Mouse (Mus musculus) heart, embryonic 15.5 days (tissue): ENCODE results near the gene Prrc2a. TPM values are rescaled to one million over a fixed set of nuclear protein-coding genes. Genes with fewer than 3 reads are reported as not detected.
A peak's percentile ranks its signal among the peaks of the same experiment; 100 is the strongest.

Experiments used
- ATAC-seq: fragments of 200-750 bp; cut with Nextera tagmentation; replicated peaks from 2 replicates; pipeline ENCODE4 v1.8.0; 2017; ENCODE audit warnings: low read depth, moderate TSS enrichment; ENCODE audit not compliant: insufficient number of reproducible peaks, insufficient read depth, low FRiP score
- H3K27ac ChIP-seq: fragments of 300-500 bp; sonication (generic); 2 replicates; pipeline ENCODE4 v1.5.1; 2015; ENCODE audit warnings: mild to moderate bottlenecking, inconsistent platforms
- H3K27me3 ChIP-seq: fragments of 300-500 bp; sonication (generic); 2 replicates; pipeline ENCODE4 v1.6.1; 2015; ENCODE audit warnings: inconsistent platforms
- H3K36me3 ChIP-seq: fragments of 300-500 bp; sonication (generic); 2 replicates; pipeline ENCODE4 v1.6.1; 2015; ENCODE audit warnings: mild to moderate bottlenecking, inconsistent platforms
- H3K4me1 ChIP-seq: fragments of 300-500 bp; sonication (generic); replicated peaks from 2 replicates; pipeline ENCODE4 v1.6.1; 2015; ENCODE audit warnings: inconsistent platforms
- H3K4me2 ChIP-seq: fragments of 300-500 bp; sonication (generic); 2 replicates; pipeline ENCODE4 v1.6.1; 2015; ENCODE audit warnings: inconsistent platforms, mild to moderate bottlenecking, moderate library complexity
- H3K4me3 ChIP-seq: fragments of 300-500 bp; sonication (generic); 2 replicates; pipeline ENCODE4 v1.5.1; 2015; ENCODE audit warnings: mild to moderate bottlenecking, inconsistent platforms
- H3K9ac ChIP-seq: fragments of 300-500 bp; sonication (generic); 2 replicates; pipeline ENCODE4 v1.6.1; 2015; ENCODE audit warnings: mild to moderate bottlenecking, inconsistent platforms
- H3K9me3 ChIP-seq: fragments of 300-500 bp; sonication (generic); replicated peaks from 2 replicates; pipeline ENCODE4 v1.6.1; 2016; ENCODE audit warnings: inconsistent platforms
- WGBS: fragments of 180-500 bp; shearing (Covaris S2); methylation state at CpG from one replicate; pipeline ENCODE4 v1.1.7; 2015; ENCODE audit warnings: mixed read lengths; 5-methylcytosine and 5-hydroxymethylcytosine counted together
- polyA plus RNA-seq: library from polyadenylated mRNA; unstranded; fragments of >200 nt; fragmentation: Nextera tagmentation; extraction: Ambion mirVana; gene quantifications from 2 replicates; pipeline ENCODE4 v1.2.1, GENCODE M21; 2015

Prrc2a gene
- polyA plus RNA-seq, 1 experiment from 2014 or later: 95.1 TPM

GRCm38 (mm10) chr17:35198946-35199345, 34.2 kb upstream of the Prrc2a start:
- Histone ChIP-seq H3K27me3 (peaks cover 89% of the 10 kb centered on the region), H3K36me3 (no peaks in the 10 kb centered on the region), H3K4me1 (peaks cover 21% of the 10 kb centered on the region), H3K9ac (no peak overlapping the region), H3K9me3 (no peaks in the 10 kb centered on the region), H3K27ac (no peak overlapping the region), H3K4me2 (no peak overlapping the region), H3K4me3 (no peak overlapping the region)
- no peak for ATAC-seq
- 42% methylated on average over 8 of the region's 8 CpGs for WGBS

- Histone ChIP-seq H3K4me2 (no peak overlapping the region), H3K9ac (no peak overlapping the region), H3K4me1 (peaks cover 21% of the 10 kb centered on the region), H3K9me3 (no peaks in the 10 kb centered on the region), H3K36me3 (no peaks in the 10 kb centered on the region), H3K27me3 (peaks cover 86% of the 10 kb centered on the region), H3K27ac (no peak overlapping the region), H3K4me3 (no peak overlapping the region)
- 55% methylated on average over 7 of the region's 7 CpGs for WGBS
- no peak for ATAC-seq
Observed at GRCm38 (mm10) chr17:35198029-35198428, 33.3 kb upstream of the Prrc2a start.

- H3K36me3 ChIP-seq: no peaks in the 10 kb centered on the region
- H3K9me3 ChIP-seq: no peaks in the 10 kb centered on the region
- peaks cover 21% of the 10 kb centered on the region for H3K4me1 ChIP-seq
- no peak overlapping the region for H3K4me2 ChIP-seq
- peaks cover 77% of the 10 kb centered on the region for H3K27me3 ChIP-seq
- 28% methylated on average over 6 of the region's 6 CpGs for WGBS
- H3K9ac ChIP-seq: no peak overlapping the region
- H3K27ac ChIP-seq: no peak overlapping the region
- no peak for ATAC-seq
- H3K4me3 ChIP-seq: no peak overlapping the region
Observed at GRCm38 (mm10) chr17:35197126-35197525, 32.4 kb upstream of the Prrc2a start.

GRCm38 (mm10) chr17:35196321-35196641, 31.6 kb upstream of the Prrc2a start:
- peaks cover 18% of the 10 kb centered on the region for H3K4me1 ChIP-seq
- H3K9me3 ChIP-seq: no peaks in the 10 kb centered on the region
- H3K36me3 ChIP-seq: no peaks in the 10 kb centered on the region
- no peak overlapping the region for H3K27ac ChIP-seq
- peaks cover 68% of the 10 kb centered on the region for H3K27me3 ChIP-seq
- ATAC-seq: no peak
- peak overlapping the region; percentile 57 for H3K4me3 ChIP-seq
- WGBS: 27% methylated on average over 9 of the region's 9 CpGs
- H3K4me2 ChIP-seq: peak overlapping the region; percentile 92
- H3K9ac ChIP-seq: peak overlapping the region; percentile 56

- WGBS: 1% methylated on average over 66 of the region's 66 CpGs
Observed at GRCm38 (mm10) chr17:35195631-35196320, 31.1 kb upstream of the Prrc2a start.

GRCm38 (mm10) chr17:35194844-35195630, 30.3 kb upstream of the Prrc2a start:
- peaks cover 57% of the 10 kb centered on the region for H3K27me3 ChIP-seq
- H3K4me2 ChIP-seq: peak overlapping the region; percentile 92
- peaks cover 18% of the 10 kb centered on the region for H3K4me1 ChIP-seq
- H3K4me3 ChIP-seq: peak overlapping the region; percentile 57
- H3K27ac ChIP-seq: no peak overlapping the region
- H3K9ac ChIP-seq: peak overlapping the region; percentile 56
- 29% methylated on average over 19 of the region's 19 CpGs for WGBS
- H3K36me3 ChIP-seq: no peaks in the 10 kb centered on the region
- ATAC-seq: 0 out of 2 replicates have a peak, but pooled peaks have one; percentile 20
- no peaks in the 10 kb centered on the region for H3K9me3 ChIP-seq

More at GRCm38 (mm10) chr17:35195631-35196320, 31.1 kb upstream of the Prrc2a start:
- ATAC-seq: peak; percentile 85
- H3K4me2 ChIP-seq: peak overlapping the region; percentile 92
- H3K4me1 ChIP-seq: peaks cover 18% of the 10 kb centered on the region
- no peaks in the 10 kb centered on the region for H3K9me3 ChIP-seq
- no peak overlapping the region for H3K27ac ChIP-seq
- H3K27me3 ChIP-seq: peaks cover 64% of the 10 kb centered on the region
- peak overlapping the region; percentile 57 for H3K4me3 ChIP-seq
- H3K9ac ChIP-seq: peak overlapping the region; percentile 56
- no peaks in the 10 kb centered on the region for H3K36me3 ChIP-seq

GRCm38 (mm10) chr17:35193881-35194843, 29.5 kb upstream of the Prrc2a start, which contains the start of gene Ltb:
Gene Ltb, plus strand, starts transcription at chr17:35194439.
- Histone ChIP-seq H3K27me3 (peaks cover 50% of the 10 kb centered on the region), H3K4me1 (peaks cover 18% of the 10 kb centered on the region), H3K36me3 (no peaks in the 10 kb centered on the region), H3K4me3 (peak within 1 kb of the TSS; percentile 57; the same call in 1 of the 2 replicates), H3K9ac (no peak within 1 kb of the TSS), H3K9me3 (no peaks in the 10 kb centered on the region), H3K27ac (no peak within 1 kb of the TSS), H3K4me2 (peak within 1 kb of the TSS; percentile 92)
- 0 out of 2 replicates have a peak, but pooled peaks have one; percentile 15 for ATAC-seq
- 43% methylated on average over 28 of the region's 28 CpGs for WGBS

GRCm38 (mm10) chr17:35192924-35193323, 28.2 kb upstream of the Prrc2a start:
- H3K9me3 ChIP-seq: no peaks in the 10 kb centered on the region
- ATAC-seq: no peak
- H3K9ac ChIP-seq: no peak overlapping the region
- H3K36me3 ChIP-seq: no peaks in the 10 kb centered on the region
- 71% methylated on average over 5 of the region's 5 CpGs for WGBS
- no peak overlapping the region for H3K27ac ChIP-seq
- H3K4me3 ChIP-seq: no peak overlapping the region
- peaks cover 40% of the 10 kb centered on the region for H3K27me3 ChIP-seq
- H3K4me1 ChIP-seq: peaks cover 18% of the 10 kb centered on the region
- H3K4me2 ChIP-seq: no peak overlapping the region

GRCm38 (mm10) chr17:35191723-35192122, 27.0 kb upstream of the Prrc2a start:
- H3K27me3 ChIP-seq: peaks cover 33% of the 10 kb centered on the region
- 64% methylated on average over 2 of the region's 2 CpGs for WGBS
- no peaks in the 10 kb centered on the region for H3K9me3 ChIP-seq
- H3K36me3 ChIP-seq: no peaks in the 10 kb centered on the region
- no peak overlapping the region for H3K4me3 ChIP-seq
- H3K4me1 ChIP-seq: peaks cover 18% of the 10 kb centered on the region
- H3K27ac ChIP-seq: no peak overlapping the region
- H3K4me2 ChIP-seq: no peak overlapping the region
- ATAC-seq: no peak
- no peak overlapping the region for H3K9ac ChIP-seq

- Histone ChIP-seq H3K9ac (no peak overlapping the region), H3K9me3 (no peaks in the 10 kb centered on the region), H3K27me3 (peaks cover 17% of the 10 kb centered on the region), H3K36me3 (no peaks in the 10 kb centered on the region), H3K4me2 (no peak overlapping the region), H3K4me1 (peaks cover 8% of the 10 kb centered on the region), H3K4me3 (no peak overlapping the region), H3K27ac (peak overlapping the region; percentile 37; the same call in 1 of the 2 replicates)
- 48% methylated on average over 4 of the region's 4 CpGs for WGBS
- no peak for ATAC-seq
Observed at GRCm38 (mm10) chr17:35190096-35190495, 25.4 kb upstream of the Prrc2a start.

- no peaks in the 10 kb centered on the region for H3K36me3 ChIP-seq
- no peak overlapping the region for H3K9ac ChIP-seq
- ATAC-seq: no peak
- H3K27me3 ChIP-seq: peaks cover 8% of the 10 kb centered on the region
- no peak overlapping the region for H3K4me2 ChIP-seq
- H3K9me3 ChIP-seq: no peaks in the 10 kb centered on the region
- H3K4me3 ChIP-seq: no peak overlapping the region
- peaks cover 5% of the 10 kb centered on the region; the same call in 1 of the 2 replicates for H3K4me1 ChIP-seq
- 55% methylated on average over 1 of the region's 1 CpGs for WGBS
- peak overlapping the region; percentile 37; the same call in 1 of the 2 replicates for H3K27ac ChIP-seq
Observed at GRCm38 (mm10) chr17:35189186-35189585, 24.5 kb upstream of the Prrc2a start.
